Mouse (Mus musculus) C2C12 (cell line): ENCODE data around the gene Tbc1d30. TPM values are rescaled to one million over a fixed set of nuclear protein-coding genes. Genes with fewer than 3 reads are reported as not detected.

Experiments
- H3K27me3 ChIP-seq: one replicate; pipeline ENCODE4 v1.6.1; 2011; ENCODE audit not compliant: control insufficient read depth, insufficient read depth, insufficient read length
- H3K36me3 ChIP-seq: one replicate; pipeline ENCODE4 v1.6.1; 2011; ENCODE audit not compliant: control insufficient read depth, insufficient read depth
- H3K4me3 ChIP-seq: one replicate; pipeline ENCODE4 v1.5.1; 2011; ENCODE audit warnings: mild to moderate bottlenecking, control low read depth; ENCODE audit not compliant: poor library complexity, insufficient read depth, severe bottlenecking
- H3K79me2 ChIP-seq: one replicate; pipeline ENCODE4 v1.6.1; 2011; ENCODE audit not compliant: control insufficient read depth, insufficient read depth
- H3K79me3 ChIP-seq: one replicate; pipeline ENCODE4 v1.6.1; 2011; ENCODE audit warnings: low read depth, control low read depth
- H3ac ChIP-seq: one replicate; pipeline ENCODE3; 2011; ENCODE audit warnings: low read depth; ENCODE audit not compliant: control insufficient read depth, insufficient read length
- CEBPB ChIP-seq: IDR thresholded peaks from one replicate; pipeline ENCODE4 v1.6.1; 2011; ENCODE audit warnings: low read depth, mild to moderate bottlenecking, control low read depth, moderate library complexity
- CTCF ChIP-seq: IDR thresholded peaks from one replicate; pipeline ENCODE4 v1.5.1; 2011; ENCODE audit not compliant: control insufficient read depth, insufficient read depth, insufficient read length
- FOSL1 ChIP-seq: IDR thresholded peaks from one replicate; pipeline ENCODE4 v1.8.0; 2011; ENCODE audit warnings: mild to moderate bottlenecking, low read length; ENCODE audit not compliant: poor library complexity, insufficient read depth, severe bottlenecking
- MAX ChIP-seq: IDR thresholded peaks from one replicate; pipeline ENCODE4 v1.6.1; 2011; ENCODE audit warnings: mild to moderate bottlenecking, control low read depth
- MYOD1 ChIP-seq: IDR thresholded peaks from one replicate; pipeline ENCODE4 v1.6.1; 2011; ENCODE audit warnings: low read depth; ENCODE audit not compliant: control insufficient read depth, insufficient read length
- MYOG ChIP-seq: IDR thresholded peaks from one replicate; pipeline ENCODE4 v1.6.1; 2011; ENCODE audit not compliant: control insufficient read depth, insufficient read length; ENCODE audit errors: extremely low read depth
- USF1 ChIP-seq: IDR thresholded peaks from one replicate; pipeline ENCODE4 v1.6.1; 2011; ENCODE audit warnings: low read depth, mild to moderate bottlenecking, control low read depth, moderate library complexity
- polyA plus RNA-seq: library from polyadenylated mRNA; unstranded; fragments of >200 nt; fragmentation: generic; extraction: Trizol; gene quantifications from one replicate; pipeline ENCODE4 v1.2.1, GENCODE M21; 2012; ENCODE audit warnings: missing spikeins

Tbc1d30 gene
- polyA plus RNA-seq, 1 experiment, result not detected

GRCm38 (mm10) chr10:121329586-121329985 is 21.5 kb downstream of the Tbc1d30 start:
- no peaks in the 10 kb centered on the region for H3K79me3 ChIP-seq
- no peaks in the 10 kb centered on the region for H3K79me2 ChIP-seq
- peaks cover 7% of the 10 kb centered on the region for H3K27me3 ChIP-seq
- no peaks in the 10 kb centered on the region for H3K36me3 ChIP-seq
- H3K4me3 ChIP-seq, result no peak overlapping the region
- H3ac ChIP-seq, result no peak overlapping the region
- TF ChIP-seq FOSL1, result no peak
- no peak for TF ChIP-seq CEBPB
- no peak for TF ChIP-seq CTCF
- no peak for TF ChIP-seq MAX
- TF ChIP-seq MYOD1, result no peak
- no peak for TF ChIP-seq USF1
- TF ChIP-seq MYOG, result no peak

GRCm38 (mm10) chr10:121326167-121326566 is 24.9 kb downstream of the Tbc1d30 start:
- no peak overlapping the region for H3K4me3 ChIP-seq
- no peaks in the 10 kb centered on the region for H3K27me3 ChIP-seq
- H3K79me2 ChIP-seq, result no peaks in the 10 kb centered on the region
- no peaks in the 10 kb centered on the region for H3K36me3 ChIP-seq
- no peak for TF ChIP-seq CEBPB
- TF ChIP-seq MAX, result no peak
- no peak for TF ChIP-seq MYOD1
- no peak for TF ChIP-seq MYOG
- no peak for TF ChIP-seq USF1
- TF ChIP-seq FOSL1, result no peak
- no peak for TF ChIP-seq CTCF
- H3ac ChIP-seq, result no peak overlapping the region
- H3K79me3 ChIP-seq, result no peaks in the 10 kb centered on the region

- Histone ChIP-seq H3K4me3 (no peak overlapping the region), H3K79me3 (no peaks in the 10 kb centered on the region), H3K27me3 (no peaks in the 10 kb centered on the region), H3K79me2 (no peaks in the 10 kb centered on the region), H3K36me3 (no peaks in the 10 kb centered on the region), H3ac (no peak overlapping the region)
- no peak for TF ChIP-seq MAX
- TF ChIP-seq FOSL1, result no peak
- no peak for TF ChIP-seq MYOG
- no peak for TF ChIP-seq CTCF
- TF ChIP-seq CEBPB, result no peak
These were observed 27.6 kb downstream of the Tbc1d30 start for GRCm38 (mm10) chr10:121323493-121323892.

GRCm38 (mm10) chr10:121318397-121318950 is 32.6 kb downstream of the Tbc1d30 start:
- H3K4me3 ChIP-seq, result no peak overlapping the region
- TF ChIP-seq USF1, result no peak
- no peak for TF ChIP-seq CTCF
- no peak for TF ChIP-seq FOSL1

GRCm38 (mm10) chr10:121316361-121316760 is 34.7 kb downstream of the Tbc1d30 start:
- TF ChIP-seq MAX (no peak), MYOD1 (no peak), CEBPB (no peak), CTCF (no peak), USF1 (no peak), MYOG (no peak), FOSL1 (no peak)
- H3K4me3 ChIP-seq, result no peak overlapping the region
- H3ac ChIP-seq, result no peak overlapping the region
- peaks cover 4% of the 10 kb centered on the region for H3K27me3 ChIP-seq
- H3K79me3 ChIP-seq, result no peaks in the 10 kb centered on the region
- H3K79me2 ChIP-seq, result no peaks in the 10 kb centered on the region
- no peaks in the 10 kb centered on the region for H3K36me3 ChIP-seq

More at GRCm38 (mm10) chr10:121318397-121318950, 32.6 kb downstream of the Tbc1d30 start:
- H3K27me3 ChIP-seq, result no peaks in the 10 kb centered on the region
- no peak overlapping the region for H3ac ChIP-seq
- H3K36me3 ChIP-seq, result no peaks in the 10 kb centered on the region
- H3K79me3 ChIP-seq, result no peaks in the 10 kb centered on the region
- H3K79me2 ChIP-seq, result no peaks in the 10 kb centered on the region
